Mouse (Mus musculus) left cerebral cortex, adult 18-20 months (tissue): ENCODE results near the gene Phospho1. TPM values are rescaled to one million over a fixed set of nuclear protein-coding genes. Genes with fewer than 3 reads are reported as not detected.
A peak's percentile ranks its signal among the peaks of the same experiment; 100 is the strongest.

ENCODE experiments used
- DNase-seq, 2 experiments: peaks; one replicate each; pipeline ENCODE4 v3.0.0; 2021 to 2022; ENCODE audit warnings: low spot score in 2 of 2, mixed read lengths in 1 of 2
- total RNA-seq, 2 experiments: library from RNA; stranded (reverse); gene quantifications; 2 replicates each; pipeline ENCODE4 v1.2.3; 2021

Phospho1 gene
- total RNA-seq, 2 experiments from 2014 or later, result 65.2 to 87.4 TPM

DNA sequence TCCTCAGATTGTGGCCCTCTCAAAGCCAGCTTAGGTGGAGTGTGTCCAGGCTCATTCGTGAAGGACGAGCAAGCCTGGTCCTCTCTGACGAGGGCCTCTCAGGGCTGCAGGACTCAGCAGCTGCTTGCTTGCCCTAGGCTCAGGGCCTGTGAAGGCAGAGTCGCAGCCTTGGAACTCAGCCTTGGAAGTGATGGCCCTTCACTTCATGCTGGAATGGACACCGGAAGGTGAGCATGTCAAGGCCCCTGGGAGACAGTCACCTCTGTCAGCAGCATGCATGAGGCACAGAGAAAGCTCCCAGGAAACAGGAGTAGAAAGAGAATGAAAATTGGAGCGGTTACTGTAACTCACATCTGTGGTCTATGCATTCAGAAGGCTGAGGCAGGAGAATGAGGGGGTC lies 12.6 kb upstream of the Phospho1 start:
- no peak for DNase-seq

DNA sequence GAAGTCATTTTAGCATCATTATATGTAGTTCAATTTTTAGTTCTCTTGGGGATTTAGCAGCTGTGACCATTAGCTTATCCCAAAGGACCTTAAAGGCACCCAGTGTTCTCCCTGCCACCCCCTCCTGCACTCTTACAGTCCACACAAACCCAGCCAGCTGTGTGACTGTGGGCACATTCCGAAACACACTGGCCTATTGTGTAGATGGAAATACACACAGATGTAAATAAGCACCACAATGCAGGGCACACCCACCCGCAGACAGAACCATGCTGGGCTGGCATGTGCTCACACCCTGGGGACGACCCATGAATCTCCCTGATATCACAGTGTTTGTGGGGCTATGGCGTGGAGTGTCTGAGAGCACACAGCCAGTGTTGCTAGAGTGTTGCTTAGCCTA lies 12.1 kb upstream of the Phospho1 start:
- DNase-seq, result no peak

DNA sequence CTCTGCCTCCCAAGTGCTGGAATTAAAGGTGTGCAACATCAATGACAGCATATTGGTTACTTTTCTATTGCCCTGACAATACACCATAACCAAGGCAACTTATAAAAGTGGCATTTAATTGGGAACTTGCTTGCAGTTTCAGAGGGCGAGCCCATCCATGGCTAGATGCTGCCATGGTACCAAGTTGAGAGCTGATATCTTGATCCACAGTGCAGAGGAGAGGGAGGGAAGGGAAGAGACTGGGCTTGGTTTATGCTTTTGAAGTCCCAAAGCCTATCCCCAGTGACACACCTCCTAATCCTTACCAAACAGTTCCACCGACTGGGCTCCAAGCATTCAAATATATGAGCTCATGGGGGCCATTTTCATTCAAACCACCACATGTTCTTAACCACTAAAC lies 10.2 kb upstream of the Phospho1 start:
- no peak for DNase-seq

DNA sequence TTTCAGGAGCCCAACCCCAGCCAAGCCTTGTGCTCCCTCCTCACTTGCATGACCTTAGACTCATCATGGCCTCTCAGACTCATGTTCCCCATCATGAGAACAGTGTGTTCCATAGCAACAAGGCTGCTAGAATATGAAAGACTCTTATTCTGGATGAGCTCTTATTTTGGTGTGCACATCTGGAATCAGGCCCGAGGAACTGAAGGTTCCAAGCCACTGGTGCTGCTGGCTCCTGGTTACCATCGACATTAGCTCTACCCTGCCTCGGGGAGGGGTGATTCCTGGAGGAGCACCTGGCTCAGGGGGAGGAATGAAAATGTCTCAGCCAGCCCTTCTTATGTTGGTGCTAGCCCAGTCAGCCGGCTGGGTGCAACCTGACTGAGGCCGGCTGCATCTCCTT lies 9.4 kb upstream of the Phospho1 start:
- DNase-seq, result no peak

DNA sequence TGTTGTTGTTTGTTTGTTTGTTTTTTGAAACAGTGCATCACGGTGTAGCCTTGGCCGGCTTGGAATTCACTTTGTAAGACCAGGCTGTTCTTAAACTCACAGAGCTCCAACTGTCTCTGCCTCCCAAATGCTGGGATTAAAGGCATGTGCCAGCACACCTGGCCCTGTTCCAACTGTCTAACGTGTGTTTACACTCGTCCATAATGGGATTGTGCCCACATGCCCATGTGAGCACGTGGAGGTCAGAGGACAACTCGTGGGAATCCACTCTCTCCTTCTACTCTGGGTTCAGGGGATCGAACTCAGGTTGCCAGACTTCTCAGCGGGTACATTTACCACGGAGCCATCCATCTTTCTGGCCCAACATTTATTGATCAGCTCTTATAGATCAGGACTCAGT lies 8.9 kb upstream of the Phospho1 start:
- no peak for DNase-seq

DNA sequence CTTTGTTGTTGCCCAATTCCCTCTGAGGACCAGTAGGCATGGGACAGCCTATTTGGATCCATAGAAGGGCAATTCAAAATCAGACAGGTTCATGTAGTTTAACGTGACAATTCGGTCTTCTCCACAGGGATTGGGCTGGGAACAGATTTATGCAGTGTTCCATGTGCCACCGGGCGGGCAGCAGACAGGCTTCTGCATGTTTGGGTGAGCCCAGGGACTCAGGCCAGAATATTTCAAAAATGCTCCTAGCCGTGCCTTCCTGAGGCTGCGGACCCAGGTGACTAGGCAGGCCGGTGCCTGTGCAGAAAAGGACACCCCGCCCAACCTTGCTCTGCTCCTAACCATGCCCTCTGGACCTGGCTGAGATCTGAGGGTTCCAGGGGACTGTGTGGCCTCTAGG lies 5.2 kb upstream of the Phospho1 start:
- no peak for DNase-seq

DNA sequence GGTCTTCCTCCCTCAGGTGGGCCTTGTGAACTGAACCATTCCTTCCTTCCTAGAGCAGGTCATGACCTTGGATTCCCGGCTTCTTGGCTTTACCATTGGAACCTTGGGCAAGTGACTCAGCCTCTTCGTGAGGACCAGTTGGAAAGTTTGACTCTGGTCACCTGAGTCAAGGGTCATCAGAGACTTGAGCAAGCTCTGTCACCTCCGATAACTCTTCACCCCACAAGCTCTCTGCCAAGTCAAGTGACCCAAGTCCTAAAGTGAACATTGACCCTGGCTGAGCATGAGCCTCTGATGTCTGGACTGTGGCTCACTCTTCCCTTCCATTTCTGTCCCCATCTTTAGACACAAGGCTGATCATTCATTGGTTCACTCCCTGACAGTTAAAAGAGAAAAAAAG lies 2.8 kb upstream of the Phospho1 start:
- no peak for DNase-seq

DNA sequence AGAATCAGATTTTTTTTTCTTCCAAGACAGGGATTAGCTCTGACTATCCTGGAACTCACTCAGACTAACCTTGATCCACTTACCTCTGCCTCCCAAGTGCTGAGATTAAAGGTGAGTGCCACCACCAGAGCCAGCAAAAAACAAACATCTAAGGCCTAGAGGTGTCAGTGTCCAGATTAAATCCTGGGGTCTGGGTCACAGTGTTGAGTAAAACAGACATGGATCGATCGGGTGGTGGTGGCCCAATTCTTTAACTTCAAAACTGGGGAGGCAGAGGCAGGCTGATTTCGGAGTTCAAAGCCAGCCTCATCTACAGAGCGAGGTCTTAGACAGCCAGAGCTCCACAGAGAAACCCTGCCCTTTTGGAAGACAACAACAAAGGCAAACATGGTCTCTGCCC lies 1.9 kb upstream of the Phospho1 start:
- no peak for DNase-seq

DNA sequence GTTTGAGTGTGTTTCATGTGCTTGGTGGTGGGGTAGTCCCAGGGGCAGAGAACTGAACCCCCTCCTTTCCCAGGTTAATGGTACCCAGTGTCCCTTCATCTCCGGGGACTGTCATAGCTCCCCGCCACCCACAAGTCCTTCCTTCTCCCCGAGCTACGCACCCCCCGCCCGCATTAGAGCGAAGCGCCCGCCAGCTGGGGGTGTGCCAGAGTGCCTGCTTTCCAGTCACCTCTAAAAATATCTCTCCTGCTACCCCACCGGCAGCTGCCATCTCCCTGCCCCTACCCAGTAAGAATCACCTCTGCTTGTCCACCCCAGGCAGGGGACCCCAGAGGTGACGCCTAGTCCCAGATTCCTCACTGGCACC lies 561 bp downstream of the Phospho1 start:
- peak; percentile 59 to 69 for DNase-seq

DNA sequence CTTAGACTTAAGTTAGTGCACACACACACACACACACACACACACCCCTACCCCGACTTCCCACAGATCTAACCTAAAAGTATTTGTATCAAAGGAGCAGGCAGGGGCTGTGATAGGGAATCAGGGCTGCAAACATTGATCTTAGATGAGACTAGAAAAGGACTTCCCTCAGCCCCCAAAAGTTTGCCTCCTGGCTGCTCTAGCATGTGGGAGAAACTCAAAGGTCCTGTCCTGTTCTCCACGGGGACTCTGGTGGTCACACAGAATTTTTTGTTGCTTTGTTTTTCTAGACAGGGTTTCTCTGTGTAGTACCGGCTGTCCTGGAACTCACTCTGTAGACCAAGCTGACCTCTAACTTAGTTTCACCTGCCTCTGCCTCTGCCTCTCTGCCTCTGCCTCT lies 1.3 kb downstream of the Phospho1 start:
- DNase-seq, result no peak

DNA sequence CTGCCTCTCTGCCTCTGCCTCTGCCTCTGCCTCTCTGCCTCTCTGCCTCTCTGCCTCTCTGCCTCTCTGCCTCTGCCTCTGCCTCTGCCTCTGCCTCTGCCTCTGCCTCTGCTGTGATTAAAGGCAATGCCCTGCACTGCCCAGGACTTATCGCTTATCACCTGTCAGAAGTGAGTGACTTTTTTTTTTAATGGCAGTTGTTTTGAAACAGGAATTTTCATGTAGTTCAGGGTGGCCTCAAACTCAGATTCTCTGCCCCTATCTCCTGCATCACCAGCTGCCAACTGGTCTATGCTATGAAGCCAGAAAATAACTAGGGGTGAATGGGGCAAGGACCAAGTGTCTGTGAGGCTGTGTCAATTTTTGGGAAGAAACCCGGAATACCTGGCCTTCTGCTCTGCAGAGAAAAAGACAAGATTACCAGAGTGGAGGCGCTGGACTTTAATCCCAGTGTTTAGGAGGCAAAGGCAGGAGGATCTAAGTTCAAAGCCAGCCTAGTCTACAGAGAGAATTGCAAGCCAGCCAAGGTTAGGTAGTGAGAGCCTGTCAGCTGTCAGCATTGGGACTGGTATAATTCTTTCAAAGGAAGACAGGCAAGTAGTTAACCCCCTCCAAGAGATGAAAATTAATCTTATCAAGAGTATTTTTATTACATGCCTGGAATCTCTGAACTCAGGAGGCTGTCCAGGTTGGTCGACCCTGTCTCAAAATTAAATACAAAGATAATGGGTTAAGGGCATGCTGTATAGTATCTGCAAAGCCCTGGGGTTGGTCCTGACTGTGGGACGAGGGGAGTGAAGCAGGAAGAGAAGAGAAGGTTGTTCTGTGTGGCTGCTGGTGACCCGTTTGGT lies 2.2 kb downstream of the Phospho1 start:
- DNase-seq, result no peak

DNA sequence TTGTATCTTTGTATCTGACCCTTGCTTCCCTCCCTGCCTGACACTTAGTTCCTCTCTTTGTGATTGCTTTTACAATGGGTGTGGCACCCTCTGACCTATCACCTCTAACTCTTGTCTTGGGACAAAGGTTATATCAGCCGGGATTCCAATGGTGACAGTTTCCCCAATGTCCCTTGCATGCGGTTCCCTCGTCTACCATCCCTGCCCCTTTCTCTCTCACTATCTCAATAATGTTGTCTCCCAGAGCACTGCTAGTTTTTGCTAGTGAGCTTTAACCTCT lies 2.8 kb downstream of the Phospho1 start:
- no peak for DNase-seq

DNA sequence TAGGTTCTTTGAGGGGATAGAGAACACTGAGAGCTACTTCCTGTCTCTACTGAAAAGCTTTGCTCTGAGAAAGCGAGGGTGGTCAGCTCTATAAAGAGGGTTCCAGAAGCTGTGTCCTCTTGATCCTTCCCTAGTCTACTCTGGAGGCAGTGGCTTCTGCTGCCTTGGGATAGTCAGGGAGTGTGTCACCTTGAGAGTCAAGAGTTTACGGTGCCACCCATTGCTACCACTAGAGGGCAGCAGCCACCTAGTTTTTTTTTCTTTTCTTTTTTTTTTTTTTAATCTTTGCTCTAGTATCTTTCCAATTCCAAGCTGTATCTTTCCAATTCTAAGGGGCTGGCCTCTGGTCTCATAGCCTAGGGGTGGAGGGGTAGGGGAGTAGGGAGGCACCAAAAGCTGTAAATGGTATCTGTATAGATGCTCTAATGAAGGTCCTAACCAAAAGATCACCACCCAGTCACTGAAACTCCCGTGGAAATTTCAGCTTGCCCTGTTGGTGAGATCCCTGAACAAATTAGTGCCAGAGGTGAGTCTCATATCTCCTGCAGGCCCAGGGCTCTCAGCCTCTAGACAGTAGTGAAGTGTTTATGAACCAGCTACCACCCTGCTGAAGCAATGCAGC lies 3.3 kb downstream of the Phospho1 start:
- peak; percentile 63 to 73 for DNase-seq

DNA sequence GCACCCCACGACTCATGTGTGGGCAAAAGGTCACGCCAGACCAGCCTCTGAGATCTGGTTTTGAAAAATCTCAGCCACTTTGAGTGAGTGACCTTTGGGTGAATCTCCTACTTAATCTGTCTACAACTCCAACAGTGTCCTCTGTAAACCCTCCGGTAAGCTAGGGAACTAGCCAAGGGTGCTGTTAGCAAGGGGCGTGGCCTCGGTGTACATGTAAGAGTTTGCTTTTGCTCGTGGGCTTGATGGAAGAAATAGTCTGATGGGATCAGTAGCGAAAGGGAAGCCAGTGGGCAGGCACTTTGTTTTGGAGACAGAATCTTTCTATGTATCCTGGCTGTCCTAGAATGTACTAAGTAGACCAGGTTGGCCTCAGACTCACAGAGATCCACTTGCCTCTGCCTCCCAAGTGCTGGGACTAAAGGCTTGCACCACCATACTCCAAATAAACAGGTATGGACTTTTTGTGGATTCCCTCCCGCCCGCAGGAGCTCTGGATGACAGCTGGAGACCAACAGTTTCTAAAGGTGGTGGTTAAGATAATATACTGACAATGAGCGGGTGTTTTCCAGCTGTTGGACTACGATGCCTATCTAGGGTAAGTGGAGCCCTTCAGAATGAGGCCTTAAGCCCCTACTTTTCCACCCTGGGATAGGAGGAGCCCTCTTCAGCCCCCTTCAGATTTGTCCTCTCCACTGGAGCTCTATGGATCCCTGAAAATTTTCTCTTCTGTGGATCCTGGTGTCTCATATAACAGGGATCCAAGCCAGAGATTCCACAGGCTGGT lies 4.1 kb downstream of the Phospho1 start:
- no peak for DNase-seq

DNA sequence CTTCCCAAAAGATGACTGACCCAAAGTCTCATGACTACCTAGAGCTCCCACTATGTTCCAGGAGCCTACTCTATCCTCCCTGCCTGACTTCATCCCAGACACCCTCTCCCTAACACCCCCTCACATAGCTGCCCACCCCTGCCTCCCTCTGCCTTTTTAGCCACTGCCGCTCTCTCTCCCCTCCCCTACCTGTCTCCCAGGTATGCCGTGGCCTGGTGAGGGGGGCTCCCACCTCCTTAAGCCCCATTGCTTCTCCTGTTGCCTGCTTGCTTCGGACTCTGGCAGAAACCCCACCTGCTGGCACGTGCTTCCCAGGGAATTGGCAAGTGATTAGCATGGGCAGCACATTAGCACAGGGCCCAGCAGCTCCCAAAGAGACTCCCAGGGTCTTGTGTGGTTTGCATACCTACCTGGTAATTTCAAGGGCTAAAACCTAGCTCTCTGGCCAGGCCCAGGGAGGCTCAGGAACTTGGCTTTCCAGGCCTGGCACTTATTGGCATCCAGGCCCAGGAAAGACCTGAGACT lies 5.3 kb downstream of the Phospho1 start:
- no peak for DNase-seq

DNA sequence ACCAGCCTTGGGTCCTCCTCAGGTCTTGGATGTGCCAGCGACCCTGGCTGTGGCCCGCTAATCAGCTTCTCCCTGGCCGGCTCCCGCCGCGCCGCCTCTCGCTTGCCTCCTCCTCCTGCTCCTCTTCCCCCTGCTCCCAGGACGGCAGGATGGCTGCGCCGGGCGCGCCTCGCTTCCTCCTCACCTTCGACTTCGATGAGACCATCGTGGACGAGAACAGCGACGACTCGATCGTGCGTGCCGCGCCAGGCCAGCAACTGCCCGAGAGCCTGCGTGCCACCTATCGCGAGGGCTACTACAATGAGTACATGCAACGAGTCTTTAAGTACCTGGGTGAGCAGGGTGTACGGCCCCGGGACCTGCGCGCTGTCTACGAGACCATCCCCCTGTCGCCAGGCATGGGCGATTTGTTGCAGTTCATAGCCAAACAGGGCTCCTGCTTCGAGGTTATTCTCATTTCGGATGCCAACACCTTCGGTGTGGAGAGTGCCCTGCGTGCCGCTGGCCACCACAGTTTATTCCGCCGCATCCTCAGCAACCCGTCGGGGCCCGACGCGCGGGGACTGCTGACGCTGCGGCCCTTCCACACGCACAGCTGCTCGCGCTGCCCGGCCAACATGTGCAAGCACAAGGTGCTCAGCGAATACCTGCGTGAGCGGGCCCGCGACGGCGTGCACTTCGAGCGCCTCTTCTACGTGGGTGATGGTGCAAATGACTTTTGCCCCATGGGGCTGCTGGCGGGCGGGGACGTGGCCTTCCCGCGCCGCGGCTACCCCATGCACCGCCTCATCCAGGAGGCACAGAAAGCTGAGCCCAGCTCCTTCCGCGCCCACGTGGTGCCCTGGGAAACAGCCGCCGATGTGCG lies 6.3 kb downstream of the Phospho1 start:
- DNase-seq, result no peak

DNA sequence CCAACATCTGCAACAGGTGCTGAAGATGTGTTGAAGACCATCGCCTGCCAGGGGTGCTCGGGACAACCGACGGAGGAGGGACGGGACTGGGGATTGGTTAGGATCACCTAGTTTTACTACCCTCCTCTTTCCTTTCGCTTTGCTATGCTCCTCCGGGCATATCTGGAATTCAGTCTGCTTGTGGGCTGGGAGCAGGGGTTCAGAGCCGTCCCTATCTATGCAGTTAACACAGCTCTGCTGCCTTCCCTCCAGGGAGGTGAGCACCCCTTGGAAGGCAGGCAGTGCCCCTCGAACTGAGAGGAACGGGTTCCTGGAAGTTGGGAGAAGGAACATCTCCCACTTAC lies 6.9 kb downstream of the Phospho1 start:
- no peak for DNase-seq

DNA sequence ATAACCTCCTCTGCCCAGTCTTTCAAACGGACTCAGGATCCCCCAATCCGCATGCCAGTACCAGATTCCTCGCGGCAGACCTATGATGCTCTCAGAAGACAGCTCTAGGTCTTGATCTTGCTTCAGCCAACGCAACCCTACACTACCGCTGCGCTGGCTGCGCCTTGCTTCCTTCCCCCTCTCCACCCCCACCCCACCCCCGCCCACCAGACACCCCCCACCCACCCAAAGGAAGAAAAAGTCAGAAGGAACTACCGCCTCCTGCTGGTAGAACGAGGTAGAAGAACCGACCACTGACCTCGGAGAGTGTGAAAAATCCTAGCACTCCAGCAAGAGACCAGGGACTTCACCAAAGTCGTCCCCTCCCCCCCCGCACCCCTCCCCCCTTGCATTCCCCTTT lies 7.3 kb downstream of the Phospho1 start:
- DNase-seq, result no peak

DNA sequence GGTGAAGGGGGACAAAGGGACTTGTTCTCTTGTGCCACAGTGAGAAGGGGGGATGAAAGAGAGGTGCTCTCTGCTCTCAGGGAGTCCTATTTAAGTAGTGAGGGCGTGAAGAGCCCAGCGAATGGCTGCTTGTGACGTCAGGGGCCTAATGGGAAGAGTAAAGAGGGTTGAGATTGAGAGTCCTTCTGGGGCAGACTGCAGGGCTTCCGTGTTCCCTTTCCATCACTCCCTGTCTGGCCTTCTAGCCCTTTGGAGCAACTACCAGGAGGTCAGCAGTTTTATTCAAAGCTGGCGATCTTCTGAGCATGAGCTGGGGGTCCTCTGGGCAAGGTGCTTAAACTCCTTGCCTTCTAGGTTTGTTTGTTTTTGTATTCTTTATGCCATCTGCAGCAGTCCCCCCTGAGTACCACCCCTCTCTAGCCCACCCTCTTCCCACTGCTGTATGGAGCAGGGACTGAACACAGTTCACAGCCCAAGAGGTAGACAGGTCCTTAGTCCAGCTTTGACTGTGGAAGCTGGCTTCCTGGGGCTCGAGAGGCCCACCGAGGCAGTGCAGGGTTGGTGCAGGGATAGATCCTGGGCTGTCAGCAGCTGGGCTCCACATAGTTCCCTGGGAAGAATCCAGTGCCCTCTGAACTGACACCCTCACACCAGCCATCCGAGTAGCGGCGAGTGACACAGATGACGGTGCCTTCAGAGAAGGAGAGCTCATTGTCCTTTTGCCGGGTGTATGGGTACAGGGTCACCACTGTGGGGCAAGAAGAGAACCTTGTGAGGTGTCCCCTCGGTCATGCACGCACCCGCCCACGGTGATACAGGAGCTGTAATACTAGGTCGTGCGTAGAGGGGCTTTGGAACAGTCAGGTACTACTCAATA lies 8.1 kb downstream of the Phospho1 start:
- DNase-seq, result no peak

DNA sequence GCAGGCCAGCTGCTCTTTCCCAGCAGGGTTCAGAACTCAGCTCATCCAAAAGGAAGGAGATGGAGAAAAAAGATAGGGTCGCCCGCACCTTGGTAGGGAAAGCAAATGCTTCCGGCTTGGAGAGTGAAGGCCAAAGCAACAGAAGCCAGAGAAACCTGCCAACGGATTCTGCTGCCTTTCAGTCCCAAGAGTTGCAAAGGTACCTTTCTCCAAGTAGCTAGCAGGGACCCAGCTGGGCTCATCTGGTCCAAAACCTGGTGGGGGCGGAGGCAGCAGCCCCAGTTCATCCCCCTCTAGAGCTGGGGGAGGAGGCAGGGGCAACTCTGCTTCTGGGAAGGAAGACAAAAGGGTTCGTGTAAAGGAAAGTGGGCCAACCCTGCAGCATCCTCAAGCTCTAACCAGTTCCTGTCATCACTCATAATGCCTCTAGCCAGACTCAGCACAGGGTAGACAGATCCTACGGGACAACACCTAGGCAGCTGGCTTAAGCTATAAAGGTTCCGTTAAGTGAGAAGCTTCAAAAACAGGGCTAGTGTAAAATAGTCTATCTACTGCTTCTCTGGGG lies 8.8 kb downstream of the Phospho1 start:
- DNase-seq, result no peak
